Mouse (Mus musculus): ENCODE measurements at regions not wholly inside any gene's neighbourhood (a gene's known extent, or its start where the extent isn't known, plus 50 kb on each side); places are given as distances from the start of the nearest gene placed in this dataset.
A peak's percentile ranks its signal among the peaks of the same experiment; 100 is the strongest.

- intact Hi-C loops (cut with DNase I): no loop called here
- no peak for DNase-seq (ENCODE audit: extremely low spot score in 1 of 2, low spot score in 2 of 2)
Measured at GRCm38 (mm10) chr1:194565574-194565973, 52.4 kb upstream of the Plxna2 start.

DNA sequence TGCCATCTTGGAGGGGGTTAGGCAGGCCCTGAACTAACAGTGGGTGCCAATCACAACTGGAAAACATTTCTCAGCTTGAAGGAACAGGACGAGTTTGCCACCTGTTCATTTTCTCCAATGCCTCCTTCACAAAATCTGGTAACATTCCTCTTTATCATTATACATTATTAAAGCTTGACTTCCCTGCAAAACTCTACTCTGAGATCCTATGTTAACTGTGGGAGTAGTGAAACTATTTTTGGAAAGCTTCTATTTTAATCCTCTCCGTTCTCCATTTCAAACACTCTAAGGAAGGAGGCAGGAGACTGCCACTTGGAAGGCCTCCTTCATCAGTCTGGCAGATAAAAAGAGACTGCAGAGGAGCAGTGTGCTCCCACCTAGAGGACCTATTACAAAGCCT is 54.1 kb upstream of the Plxna2 start:
- intact Hi-C loops (cut with DNase I): no loop called here
- peak in 1 of 2 experiments; percentile 23 for DNase-seq (ENCODE audit: extremely low spot score in 1 of 2, low spot score in 2 of 2)

GRCm38 (mm10) chr1:194561098-194561497 is 56.9 kb upstream of the Plxna2 start:
- intact Hi-C loops (cut with DNase I): no loop called here
- DNase-seq (ENCODE audit: extremely low spot score in 1 of 2, low spot score in 2 of 2): no peak

DNA sequence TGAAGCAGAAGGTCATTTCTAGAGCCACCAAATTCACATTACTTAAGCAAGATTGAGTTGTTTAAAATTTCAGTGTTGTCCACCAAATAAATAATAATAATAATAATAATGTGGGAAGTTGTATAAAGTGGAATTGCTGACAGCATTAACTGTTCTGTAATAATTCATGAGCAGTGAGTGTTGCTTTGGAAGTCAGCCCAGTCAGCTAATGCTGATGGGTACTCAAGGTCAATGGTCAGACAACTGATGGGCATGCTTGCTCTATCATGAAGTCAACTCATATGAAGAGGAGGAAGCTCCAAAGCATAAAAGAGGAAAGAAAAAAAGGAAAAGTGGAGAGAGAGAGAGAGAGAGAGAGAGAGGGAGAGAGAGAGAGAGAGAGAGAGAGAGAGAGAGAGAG is 69.4 kb upstream of the Plxna2 start:
- DNase-seq (ENCODE audit: extremely low spot score in 1 of 2, low spot score in 2 of 2): no peak
- intact Hi-C loops (cut with DNase I): no loop called here

- no peak for DNase-seq (ENCODE audit: extremely low spot score in 1 of 2, low spot score in 2 of 2)
- intact Hi-C loops (cut with DNase I): no loop called here
Measured at GRCm38 (mm10) chr1:194548243-194548642, 69.8 kb upstream of the Plxna2 start.

DNA sequence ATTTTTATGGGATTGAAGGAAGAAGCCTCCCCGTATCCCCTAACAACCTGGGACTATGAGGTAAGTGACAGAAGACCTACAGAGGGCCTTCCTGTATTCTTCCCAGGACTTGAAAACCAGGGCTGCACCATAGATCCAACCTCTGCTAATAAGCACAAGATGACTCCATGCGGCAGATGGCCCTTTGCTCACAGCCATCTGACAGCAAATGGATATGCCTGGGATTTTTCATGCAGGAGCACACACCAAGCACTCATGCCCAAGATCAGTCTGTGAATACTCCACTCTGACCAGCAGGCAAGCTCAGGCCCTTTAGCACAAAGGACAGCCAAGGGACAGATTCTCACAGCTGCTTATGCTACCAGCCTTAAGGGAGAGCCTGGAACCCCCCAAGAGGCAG is 77.1 kb upstream of the Plxna2 start:
- intact Hi-C loops (cut with DNase I): no loop called here
- no peak for DNase-seq (ENCODE audit: extremely low spot score in 1 of 2, low spot score in 2 of 2)

GRCm38 (mm10) chr1:194527342-194528165 is 90.5 kb upstream of the Plxna2 start:
- DNase-seq (ENCODE audit: extremely low spot score in 1 of 2, low spot score in 2 of 2): no peak
- intact Hi-C loops (cut with DNase I): no loop called here

DNA sequence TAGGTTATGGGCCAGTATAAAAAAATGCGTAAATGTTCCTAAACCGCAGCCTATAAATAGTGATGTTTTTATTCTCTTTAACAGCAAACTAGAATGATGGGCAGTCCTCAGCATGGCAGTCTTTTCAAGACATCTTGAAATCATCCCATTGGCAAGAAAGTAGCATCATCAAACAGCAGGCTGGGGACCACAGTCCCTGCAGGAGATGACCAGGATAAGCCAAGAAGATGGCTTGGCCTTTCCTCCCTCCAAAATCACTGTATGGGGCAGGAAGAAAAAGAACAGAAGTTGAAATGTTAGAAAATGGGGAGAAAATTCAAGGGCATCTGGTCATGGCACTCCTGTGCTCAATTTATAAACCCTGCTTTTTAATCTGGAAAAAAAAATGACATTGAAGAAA is 93.0 kb upstream of the Plxna2 start:
- DNase-seq (ENCODE audit: extremely low spot score in 1 of 2, low spot score in 2 of 2): no peak
- intact Hi-C loops (cut with DNase I): no loop called here

DNA sequence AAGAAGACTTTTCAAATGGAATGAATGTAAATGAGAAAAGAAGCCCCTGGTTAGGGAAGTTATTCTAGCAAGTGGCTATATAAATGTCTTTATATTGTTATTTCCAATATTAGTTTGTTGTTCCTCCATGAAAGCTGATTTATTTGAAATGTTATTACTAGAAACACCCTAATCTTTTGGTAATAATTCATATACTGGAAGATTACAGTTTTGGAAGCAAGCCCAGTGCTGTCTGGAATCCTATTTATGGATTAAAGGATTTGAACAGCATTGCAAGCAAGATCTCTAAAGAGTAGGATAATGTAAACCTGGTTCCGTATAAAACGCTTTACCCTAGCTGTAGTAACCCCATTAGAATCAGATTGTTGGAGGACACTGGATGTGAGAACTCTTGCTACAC is 96.8 kb upstream of the Plxna2 start:
- intact Hi-C loops (cut with DNase I): no loop called here
- DNase-seq (ENCODE audit: extremely low spot score in 1 of 2, low spot score in 2 of 2): no peak

DNA sequence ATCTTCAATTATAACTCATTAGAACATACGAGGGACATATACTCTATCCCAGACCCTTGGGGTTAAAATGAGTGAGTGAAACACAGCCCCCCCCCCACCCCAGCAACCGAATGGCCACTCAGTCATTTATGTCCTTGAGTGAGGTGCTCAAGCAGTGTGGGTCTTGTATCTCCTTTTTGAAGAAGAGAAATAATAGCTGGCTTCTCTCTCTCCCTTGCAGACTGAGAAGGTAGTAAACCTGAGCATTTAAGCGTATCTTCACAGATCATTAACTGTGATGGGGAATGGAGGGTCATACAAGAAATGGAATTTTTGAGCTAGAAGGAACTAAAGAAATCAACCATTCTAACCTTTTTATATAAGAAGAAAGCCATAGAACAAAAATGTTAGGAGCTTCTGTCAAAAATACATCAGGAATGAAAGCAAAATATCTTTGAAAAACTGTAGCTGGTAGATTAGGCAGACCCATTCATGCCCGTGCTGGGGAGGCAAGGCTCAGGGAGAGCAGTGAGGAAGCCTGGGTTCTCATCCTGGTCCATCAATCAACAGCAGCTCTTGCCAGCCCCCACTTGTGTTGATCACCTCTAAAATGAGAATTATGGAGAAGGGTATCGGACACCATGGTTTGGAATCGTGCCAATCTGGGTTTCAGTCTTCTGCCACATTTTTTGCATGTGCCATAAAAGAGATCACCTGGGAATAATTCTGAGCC is 98.4 kb upstream of the Plxna2 start:
- intact Hi-C loops (cut with DNase I): no loop called here
- DNase-seq (ENCODE audit: extremely low spot score in 1 of 2, low spot score in 2 of 2): no peak

DNA sequence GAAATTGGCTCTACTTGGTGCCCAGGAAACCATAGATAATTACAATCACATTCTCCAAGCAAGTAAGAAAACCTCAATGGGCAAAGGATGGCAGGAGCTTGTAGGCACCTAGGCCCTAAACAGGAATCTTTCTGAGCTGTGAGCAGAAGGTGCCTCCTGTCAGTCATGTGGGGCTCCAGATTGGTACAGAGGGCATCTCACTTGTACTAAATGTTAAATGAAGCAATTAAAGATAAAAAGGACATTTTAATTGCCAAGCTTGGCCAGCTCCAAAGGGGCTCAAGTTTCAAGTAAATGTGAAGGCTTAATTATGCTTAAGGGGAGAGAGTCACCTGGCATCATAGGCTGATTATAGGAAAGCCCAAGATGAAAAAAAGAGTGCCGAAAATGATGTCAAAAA is 101.9 kb upstream of the Plxna2 start:
- intact Hi-C loops (cut with DNase I): no loop called here
- no peak for DNase-seq (ENCODE audit: extremely low spot score in 1 of 2, low spot score in 2 of 2)

DNA sequence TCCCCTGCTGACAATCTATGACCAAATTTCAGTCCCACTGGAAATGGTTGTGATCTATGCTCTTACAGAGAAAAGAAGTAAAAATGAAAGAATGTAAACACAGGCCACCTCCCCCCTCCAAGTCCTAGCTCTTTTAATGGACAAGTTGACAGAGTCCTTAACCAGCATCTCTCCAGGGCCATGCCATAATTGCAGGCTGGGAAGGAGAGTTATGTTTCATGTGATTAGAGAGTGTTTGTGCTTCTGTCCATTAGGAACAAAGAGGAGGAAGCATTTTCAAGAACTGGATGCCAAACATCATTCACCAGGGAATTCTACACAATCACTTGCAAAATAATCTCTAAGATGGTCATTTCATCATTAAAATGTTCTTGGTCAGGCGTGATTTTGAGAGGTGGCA is 109.7 kb upstream of the Plxna2 start:
- no peak for DNase-seq (ENCODE audit: extremely low spot score in 1 of 2, low spot score in 2 of 2)
- intact Hi-C loops (cut with DNase I): no loop called here

DNA sequence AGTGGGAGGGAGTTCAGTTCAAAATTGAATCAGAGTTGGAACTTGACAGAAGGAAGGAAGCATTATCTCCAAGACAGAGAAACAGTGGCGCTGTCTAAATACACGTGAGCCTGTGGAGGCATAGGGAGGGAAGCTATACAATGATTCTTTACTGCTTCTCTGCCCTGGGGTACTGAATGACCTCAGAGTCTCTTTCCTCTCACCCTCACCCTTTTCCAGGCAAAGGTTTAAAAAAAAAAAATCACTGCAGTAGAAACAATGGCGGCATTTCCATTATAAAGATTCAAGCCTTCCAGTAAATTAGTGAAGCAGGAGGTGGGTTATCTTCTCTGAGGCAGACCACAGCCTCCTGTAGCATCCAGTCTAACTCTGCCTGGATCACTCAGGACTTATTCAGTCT is 112.2 kb upstream of the Plxna2 start:
- DNase-seq (ENCODE audit: extremely low spot score in 1 of 2, low spot score in 2 of 2): no peak
- intact Hi-C loops (cut with DNase I): no loop called here

- intact Hi-C loops (cut with DNase I): no loop called here
- no peak for DNase-seq (ENCODE audit: extremely low spot score in 1 of 2, low spot score in 2 of 2)
Measured at GRCm38 (mm10) chr1:194504207-194504606, 113.8 kb upstream of the Plxna2 start.

GRCm38 (mm10) chr1:194503517-194503916 is 114.5 kb upstream of the Plxna2 start:
- no peak for DNase-seq (ENCODE audit: extremely low spot score in 1 of 2, low spot score in 2 of 2)
- intact Hi-C loops (cut with DNase I): no loop called here

GRCm38 (mm10) chr1:194496424-194496823 is 121.6 kb upstream of the Plxna2 start:
- no peak for DNase-seq (ENCODE audit: extremely low spot score in 1 of 2, low spot score in 2 of 2)
- intact Hi-C loops (cut with DNase I): no loop called here

GRCm38 (mm10) chr1:194491111-194491510 is 126.9 kb upstream of the Plxna2 start:
- DNase-seq (ENCODE audit: extremely low spot score in 1 of 2, low spot score in 2 of 2): no peak
- intact Hi-C loops (cut with DNase I): no loop called here

DNA sequence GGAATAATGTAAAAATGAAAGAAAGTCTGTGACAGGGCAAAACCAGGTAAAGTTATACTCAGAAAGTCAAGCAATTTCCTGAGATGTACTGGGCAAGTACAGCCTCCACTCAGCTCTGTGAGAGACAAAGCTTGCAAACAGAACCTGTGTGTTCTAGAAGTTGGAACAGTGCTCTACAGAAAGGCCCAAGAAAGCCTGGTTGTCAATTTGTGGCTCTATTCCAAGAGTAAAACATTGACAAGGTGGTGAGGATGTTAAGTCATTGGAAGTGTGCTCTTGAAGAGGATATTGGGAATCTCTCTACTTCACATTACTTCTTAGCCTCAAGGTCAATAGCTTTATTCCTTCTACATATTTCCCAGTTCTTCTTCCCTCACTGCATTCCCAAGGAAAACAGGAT is 129.9 kb upstream of the Plxna2 start:
- intact Hi-C loops (cut with DNase I): no loop called here
- no peak for DNase-seq (ENCODE audit: extremely low spot score in 1 of 2, low spot score in 2 of 2)

GRCm38 (mm10) chr1:194482717-194483059 is 135.3 kb upstream of the Plxna2 start:
- intact Hi-C loops (cut with DNase I): no loop called here
- no peak for DNase-seq (ENCODE audit: extremely low spot score in 1 of 2, low spot score in 2 of 2)

GRCm38 (mm10) chr1:194482001-194482716 is 135.9 kb upstream of the Plxna2 start:
- intact Hi-C loops (cut with DNase I): no loop called here
- no peak for DNase-seq (ENCODE audit: extremely low spot score in 1 of 2, low spot score in 2 of 2)

Measured in left cerebral cortex, postnatal 10 days (tissue).